Mouse (Mus musculus) right cerebral cortex, adult 18-20 months (tissue): Measurements from ENCODE around the gene Slc25a23.
A peak's percentile ranks its signal among the peaks of the same experiment; 100 is the strongest.

Source experiments
- DNase-seq: peaks from one replicate; pipeline ENCODE4 v3.0.0; 2022; ENCODE audit warnings: mixed read lengths

The Slc25a23 gene

DNA sequence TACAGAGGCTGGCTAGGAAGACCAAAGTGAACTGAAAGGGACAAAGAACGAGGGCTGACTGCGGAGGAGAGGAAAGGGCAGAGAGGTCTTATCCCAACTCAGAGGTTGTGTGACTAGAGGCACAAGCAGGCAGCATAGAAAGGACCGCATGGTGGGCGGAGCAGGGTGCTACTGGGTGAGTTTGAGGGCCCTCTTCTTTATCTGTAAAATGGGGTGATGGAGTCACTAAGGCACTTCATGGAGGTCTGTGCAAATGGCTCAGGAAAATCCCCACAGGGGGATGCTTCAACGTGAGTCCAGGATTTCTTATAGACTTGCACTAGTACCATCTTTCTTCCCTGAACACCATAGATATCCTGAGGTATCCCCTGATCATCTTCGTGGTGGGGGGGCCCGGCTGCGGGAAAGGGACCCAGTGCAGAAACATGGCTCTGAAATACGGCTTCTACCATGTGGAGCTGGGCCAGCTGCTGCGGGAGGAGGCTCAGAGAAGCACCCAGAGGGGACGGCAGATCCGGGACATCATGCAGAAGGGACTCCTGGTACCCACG is 47.3 kb downstream of the Slc25a23 start:
- DNase-seq = no peak

DNA sequence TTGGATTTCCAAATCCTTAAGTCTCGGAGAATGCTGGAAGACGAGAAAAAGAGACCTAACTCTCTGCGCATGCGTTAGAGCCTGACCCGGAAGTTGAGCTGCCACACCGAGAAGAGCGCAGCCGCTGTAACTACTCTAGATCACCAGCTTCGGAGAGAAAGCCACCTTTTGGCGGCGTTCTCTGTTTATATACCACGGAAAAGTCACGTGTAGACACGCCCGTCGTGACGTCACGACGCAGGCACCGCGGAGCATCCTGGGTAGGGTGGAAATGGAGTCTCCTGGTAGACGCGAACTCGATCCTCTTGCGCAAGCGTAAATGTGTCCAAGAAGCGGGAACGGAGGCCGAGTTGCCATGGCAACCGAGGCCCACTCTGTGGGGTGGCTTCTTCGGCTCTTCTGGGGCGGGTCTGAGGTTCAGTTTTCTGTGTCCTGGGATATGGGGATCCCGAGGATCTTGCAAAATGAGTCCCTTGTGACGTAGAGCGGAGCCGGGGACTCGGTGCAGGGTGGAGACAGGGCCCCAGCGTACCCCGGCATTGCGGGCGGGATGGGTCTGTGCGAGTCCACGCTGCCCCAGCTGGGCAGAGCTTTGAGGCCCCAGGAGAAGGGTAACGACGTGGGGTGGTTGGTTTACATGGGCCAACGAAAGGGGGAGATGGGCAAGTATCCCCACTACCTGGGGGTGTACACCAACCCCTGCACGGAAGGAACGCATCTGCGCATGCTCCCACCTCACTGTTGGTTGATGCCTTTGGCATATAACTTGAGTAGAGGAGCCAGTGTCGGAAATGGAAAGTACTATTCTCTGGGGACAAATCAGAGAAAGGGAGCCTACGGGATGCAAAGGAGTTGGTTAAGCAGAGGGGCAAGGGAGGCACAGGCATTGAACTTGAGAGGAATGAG is 48.2 kb downstream of the Slc25a23 start, which contains the start of the genes Gtf2f1 and Gm17949:
Gene Gtf2f1, minus strand, starts transcription at position 53 of the 906 bp plus-strand sequence.
Gene Gm17949, plus strand, starts transcription at position 234 of the 906 bp plus-strand sequence.
- DNase-seq = peak; percentile 96

DNA sequence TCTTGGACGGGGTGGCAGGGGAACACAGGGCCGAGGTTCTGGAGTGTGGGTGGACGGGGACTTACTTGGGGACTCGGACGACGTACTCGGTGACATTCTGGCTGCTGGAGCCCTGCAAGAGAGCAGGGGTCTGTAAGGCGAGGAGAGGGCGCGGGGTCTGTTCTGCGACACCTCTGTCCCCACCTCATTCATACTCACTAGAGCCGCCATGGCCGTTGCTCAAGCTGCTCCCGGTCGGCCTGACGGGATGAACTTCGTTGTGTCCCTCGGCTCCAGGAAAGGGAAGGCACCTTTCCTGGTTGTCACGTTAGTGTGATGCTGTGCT is 48.8 kb downstream of the Slc25a23 start:
- DNase-seq = no peak

DNA sequence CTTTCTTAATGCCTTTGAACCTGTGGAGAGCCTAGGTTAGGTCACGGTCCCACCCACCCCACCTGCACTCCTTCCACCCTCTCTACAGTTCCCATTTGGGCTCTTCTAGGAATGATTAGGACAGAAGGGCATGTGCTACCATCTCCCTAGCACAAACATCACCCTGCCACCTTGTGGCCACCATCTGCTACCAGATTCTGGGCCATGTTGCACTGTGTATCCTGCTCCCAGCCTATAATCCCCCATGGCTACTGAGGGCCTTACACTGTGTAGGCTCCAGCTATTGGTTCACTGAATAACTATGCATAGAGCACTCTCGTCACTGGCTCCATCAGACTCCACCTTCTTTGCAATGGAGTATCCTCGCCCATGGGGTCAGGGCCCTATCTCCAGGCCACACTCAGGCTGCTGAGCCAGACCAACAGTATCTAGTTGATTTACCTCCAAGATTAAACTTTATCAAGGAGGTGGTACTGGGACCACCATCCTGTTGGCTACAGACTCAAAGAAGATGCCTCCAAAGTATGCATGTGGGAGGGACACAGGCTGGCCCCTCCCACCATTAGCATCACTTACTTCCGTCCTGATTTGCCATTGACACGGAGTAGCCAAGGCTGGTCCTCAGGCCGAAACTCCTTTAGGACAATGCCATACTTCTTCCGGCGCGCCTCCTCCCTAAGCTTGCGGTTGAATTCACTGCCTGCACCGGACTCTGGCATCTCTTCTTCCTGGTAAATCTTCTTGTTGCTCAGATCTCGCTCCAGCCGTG is 52.3 kb downstream of the Slc25a23 start:
- DNase-seq = no peak

DNA sequence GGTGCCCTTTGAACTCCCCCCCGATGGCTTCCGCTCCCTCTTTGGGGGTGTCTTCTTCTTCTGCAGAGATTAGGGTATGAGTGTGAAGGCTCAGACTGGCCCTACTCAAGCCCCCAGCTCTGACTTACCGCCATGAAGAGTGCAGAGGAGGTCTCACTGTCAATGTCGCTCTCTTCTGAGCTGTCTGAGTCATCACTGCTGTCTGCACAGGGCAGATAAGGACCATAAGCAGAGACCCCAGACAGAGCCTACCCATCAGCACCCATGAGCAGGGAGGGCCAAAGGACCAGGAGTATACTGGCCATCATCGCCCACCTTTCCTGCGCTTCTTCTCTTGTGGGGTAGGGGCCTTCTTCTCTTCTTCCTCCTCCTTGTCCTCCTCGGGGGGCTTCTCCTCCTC is 55.7 kb downstream of the Slc25a23 start:
- no peak for DNase-seq

DNA sequence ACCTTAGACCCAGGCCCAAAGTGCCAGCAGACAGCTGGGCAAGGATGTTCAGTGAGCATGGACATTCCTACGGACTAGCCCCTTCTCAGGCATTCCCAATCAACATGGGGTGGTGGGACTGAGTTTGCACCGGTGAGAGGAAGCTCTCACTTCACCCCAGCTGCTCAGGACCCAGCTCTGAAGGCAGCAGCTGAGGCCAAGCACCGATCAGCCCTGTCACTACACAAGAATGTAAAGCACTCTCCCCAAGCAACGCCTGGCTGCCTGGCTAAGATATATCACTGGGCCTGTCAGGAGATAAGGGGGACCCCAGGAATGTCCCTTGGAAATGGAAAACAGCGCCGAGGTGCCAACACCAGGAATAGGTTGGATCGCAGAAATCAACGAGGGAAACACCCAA is 58.4 kb downstream of the Slc25a23 start:
- DNase-seq = no peak

DNA sequence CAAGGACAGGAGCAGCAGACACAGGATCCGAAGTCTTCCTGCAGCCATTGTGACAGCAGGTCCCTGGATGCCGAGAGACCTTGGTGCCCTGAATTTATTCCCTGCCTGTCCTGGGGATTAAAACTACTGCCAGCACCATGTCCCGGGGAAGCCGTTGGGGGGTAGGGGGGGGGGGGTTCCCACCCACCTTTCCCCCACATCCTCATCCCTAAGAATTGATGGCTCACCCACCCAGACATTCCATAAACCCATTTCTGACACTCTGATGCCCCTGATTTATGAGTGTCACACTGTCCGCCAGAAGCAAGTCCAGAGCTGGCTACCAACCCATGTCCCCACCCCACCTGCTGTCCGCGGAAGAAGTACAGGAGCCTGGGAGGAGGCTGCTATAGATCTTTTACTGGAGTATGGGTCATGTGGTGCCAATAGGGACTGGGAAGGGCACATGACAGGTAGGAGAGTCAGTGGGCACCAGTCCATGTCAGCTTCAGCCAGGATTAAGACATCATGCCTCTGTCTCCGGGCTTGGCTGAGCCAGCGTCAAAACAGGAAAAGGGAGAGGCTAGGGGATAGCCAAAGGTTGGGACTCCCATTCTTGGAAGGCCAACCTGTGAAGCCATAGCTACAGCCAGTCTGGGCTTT is 59.6 kb downstream of the Slc25a23 start, which contains the start of gene Pspn:
Gene Pspn, minus strand, starts transcription at position 51 of the 642 bp plus-strand sequence.
- DNase-seq = no peak

DNA sequence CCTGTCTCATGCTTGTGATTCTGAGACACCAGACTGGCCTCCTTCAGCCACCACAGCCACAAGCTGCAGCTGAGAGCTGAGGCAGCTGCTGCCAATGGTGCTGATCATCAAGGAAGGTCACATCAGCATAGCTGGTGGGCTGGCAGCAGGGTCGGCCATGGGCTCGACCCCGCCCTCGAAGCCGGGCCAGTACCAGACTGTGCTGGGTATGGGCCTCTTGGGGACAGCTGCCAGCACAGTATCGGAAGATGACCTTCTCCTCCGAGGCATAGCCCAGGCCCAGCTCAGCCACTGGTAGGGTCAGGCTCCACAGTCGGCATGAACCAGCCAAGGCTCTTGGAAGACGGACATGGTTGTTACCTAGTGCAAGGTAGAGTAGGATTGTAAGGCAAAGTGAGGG is 60.2 kb downstream of the Slc25a23 start:
- DNase-seq = no peak

DNA sequence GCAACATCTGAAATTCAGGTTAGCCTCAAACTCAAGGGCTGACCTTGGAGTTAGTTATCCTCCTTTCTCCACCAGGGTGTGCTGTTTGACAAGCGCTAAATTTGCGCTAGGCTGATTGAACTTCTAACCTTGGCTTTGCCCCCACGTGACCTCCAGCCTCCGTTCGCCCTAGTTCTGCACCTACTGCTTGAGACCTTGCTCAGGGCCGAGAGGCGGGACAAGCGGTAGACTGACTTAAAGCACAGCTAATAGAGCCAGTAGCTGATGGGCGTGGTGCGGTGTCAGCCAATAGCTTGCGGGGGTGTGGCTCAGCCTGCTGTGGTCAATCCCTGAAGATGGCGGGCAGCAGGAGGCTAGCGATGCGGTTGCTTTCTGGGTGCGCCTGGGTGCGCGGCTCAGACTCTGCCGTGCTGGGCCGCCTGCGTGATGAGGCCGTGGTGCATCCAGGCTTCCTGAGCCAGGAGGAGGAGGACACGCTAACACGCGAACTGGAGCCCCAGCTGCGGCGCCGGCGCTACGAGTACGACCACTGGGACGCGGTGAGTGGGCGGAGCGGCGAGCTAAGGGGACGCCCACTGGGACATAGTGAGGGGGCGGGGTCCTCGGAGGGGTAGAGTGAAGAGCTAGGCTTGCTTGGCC is 62.5 kb downstream of the Slc25a23 start, which contains the start of gene Alkbh7:
Gene Alkbh7, plus strand, starts transcription at position 311 of the 639 bp plus-strand sequence.
- peak; percentile 96 for DNase-seq

DNA sequence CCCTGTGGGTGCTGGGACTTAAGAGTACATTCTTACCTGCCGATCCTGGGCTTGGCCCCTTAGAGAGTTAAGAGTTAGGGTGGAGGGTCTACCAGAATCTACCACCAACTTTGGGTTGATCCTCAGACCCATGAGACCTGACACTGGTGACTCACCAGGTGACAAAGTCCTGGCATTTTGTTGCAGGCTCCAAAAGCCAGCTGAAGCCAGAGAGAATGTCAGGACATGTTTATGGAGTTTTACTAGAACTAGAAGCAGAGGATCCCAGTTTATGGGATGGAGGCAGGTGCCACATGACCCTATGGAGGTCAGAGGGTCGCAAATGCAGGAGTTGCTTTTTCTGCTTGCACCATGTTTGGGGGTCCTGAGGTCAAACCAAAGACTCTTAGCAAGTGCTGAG is 63.2 kb downstream of the Slc25a23 start:
- DNase-seq = no peak

DNA sequence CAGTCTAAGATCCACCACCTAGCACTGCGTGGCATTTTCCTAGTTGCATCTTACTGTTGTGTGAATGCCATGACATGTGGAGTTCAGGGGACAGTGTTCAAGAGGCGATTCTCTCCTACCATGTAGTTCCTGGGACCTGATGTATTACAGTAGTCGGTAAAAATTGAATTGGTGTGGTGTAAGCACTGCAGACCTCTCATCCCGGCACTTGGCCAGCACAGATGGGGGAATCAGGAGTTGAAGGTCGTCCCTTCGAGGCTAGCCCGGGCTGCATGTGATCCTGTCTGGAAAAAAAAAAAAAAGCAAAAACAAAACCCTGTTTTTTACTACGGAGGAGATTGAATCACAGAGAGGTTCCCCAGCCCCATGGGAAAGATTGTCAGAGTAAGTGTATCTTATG is 64.6 kb downstream of the Slc25a23 start:
- DNase-seq = no peak
